Mouse (Mus musculus) spleen, adult 2 months (tissue): ENCODE measurements around the gene 1700003E16Rik.

ENCODE experiments used
- CTCF ChIP-seq: fragments of 200-500 bp; IDR thresholded peaks from 2 replicates; pipeline ENCODE4 v1.5.1; 2011; ENCODE audit warnings: mild to moderate bottlenecking, inconsistent platforms; ENCODE audit not compliant: insufficient read depth, insufficient read length, insufficient replicate concordance; ENCODE audit errors: extremely low read depth
- POLR2A ChIP-seq: fragments of 200-500 bp; IDR thresholded peaks from 2 replicates; pipeline ENCODE4 v1.6.1; 2011; ENCODE audit warnings: low read depth, low read length, inconsistent platforms

- TF ChIP-seq CTCF, result no peak
- no peak for TF ChIP-seq POLR2A
These were observed 14.6 kb upstream of the 1700003E16Rik start for GRCm38 (mm10) chr6:83141636-83142035.
